Mouse (Mus musculus) 3T3-L1 (cell line): ENCODE measurements at regions not wholly inside any gene's neighbourhood (a gene's known extent, or its start where the extent isn't known, plus 50 kb on each side); places are given as distances from the start of the nearest gene placed in this dataset.

Source experiments
- DNase-seq: peaks from one replicate; pipeline ENCODE4 v3.0.0-alpha.2; 2015; ENCODE audit warnings: low read depth, low spot score

- no peak for DNase-seq
Measured at GRCm38 (mm10) chr3:118494611-118495010, 67.3 kb upstream of the Dpyd start.

- no peak for DNase-seq
Measured at GRCm38 (mm10) chr3:118500234-118500633, 61.7 kb upstream of the Dpyd start.

GRCm38 (mm10) chr3:118507582-118508237, 54.2 kb upstream of the Dpyd start:
- peak; percentile 2 for DNase-seq

GRCm38 (mm10) chr3:118510837-118511236, 51.1 kb upstream of the Dpyd start:
- no peak for DNase-seq

DNA sequence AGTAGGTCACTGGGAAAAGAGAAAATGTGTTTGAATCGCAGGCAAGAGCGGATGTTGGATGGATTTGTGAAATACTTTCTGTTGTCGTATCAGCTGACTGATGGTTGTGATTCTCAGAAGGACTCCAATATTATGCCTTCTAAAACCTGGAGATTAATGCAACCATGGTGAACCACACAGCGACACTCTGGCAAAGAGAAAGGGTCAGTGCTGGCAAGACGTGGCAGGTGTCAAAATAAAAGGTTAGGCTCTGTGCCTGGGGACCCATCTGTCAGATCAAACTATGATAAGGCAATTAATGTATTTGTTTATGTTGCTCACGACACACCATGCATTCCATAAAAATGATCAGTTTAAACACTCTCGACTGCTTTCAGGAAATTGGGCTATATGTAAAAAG, 50.0 kb upstream of the Dpyd start:
- no peak for DNase-seq
